Mouse (Mus musculus): ENCODE results near the gene Mtmr11.

Gene Mtmr11

GRCm38 (mm10) chr3:96207819-96208218 lies 46.0 kb downstream of the Mtmr11 start:
- DNase-seq (ENCODE audit: low read depth, low spot score) = no peak

DNA sequence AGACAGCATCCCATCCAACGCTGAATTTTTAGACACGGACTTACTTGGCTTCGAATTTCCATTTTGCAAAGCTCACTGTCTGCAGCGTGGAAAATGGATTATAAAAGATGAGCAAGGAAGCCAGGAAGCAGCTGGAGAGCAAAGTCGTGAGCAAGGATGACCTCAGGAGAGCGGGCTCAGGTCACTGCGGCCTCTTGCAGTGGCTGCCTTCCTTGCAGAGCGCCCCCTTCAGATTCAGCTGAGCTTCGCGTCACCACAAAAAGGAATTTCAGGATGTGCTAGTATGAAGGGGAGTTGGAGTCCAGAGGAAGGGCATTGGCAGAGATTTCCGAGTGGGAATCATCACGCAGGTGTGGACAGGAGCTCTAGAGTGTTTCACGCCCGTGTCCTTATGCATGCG lies 47.4 kb downstream of the Mtmr11 start:
- DNase-seq (ENCODE audit: low read depth, low spot score) = peak; percentile 50

- peak; percentile 55 for DNase-seq (ENCODE audit: low read depth, low spot score)
These were observed 57.4 kb downstream of the Mtmr11 start for GRCm38 (mm10) chr3:96219191-96219641.

GRCm38 (mm10) chr3:96219661-96220130 lies 57.9 kb downstream of the Mtmr11 start, which contains the start of the genes Bola1 and Hist2h2ab:
Gene Bola1 (minus strand): TSS chr3:96219709.
Gene Hist2h2ab (plus strand): TSS chr3:96219865.
- DNase-seq (ENCODE audit: low read depth, low spot score) = peak; percentile 98

DNA sequence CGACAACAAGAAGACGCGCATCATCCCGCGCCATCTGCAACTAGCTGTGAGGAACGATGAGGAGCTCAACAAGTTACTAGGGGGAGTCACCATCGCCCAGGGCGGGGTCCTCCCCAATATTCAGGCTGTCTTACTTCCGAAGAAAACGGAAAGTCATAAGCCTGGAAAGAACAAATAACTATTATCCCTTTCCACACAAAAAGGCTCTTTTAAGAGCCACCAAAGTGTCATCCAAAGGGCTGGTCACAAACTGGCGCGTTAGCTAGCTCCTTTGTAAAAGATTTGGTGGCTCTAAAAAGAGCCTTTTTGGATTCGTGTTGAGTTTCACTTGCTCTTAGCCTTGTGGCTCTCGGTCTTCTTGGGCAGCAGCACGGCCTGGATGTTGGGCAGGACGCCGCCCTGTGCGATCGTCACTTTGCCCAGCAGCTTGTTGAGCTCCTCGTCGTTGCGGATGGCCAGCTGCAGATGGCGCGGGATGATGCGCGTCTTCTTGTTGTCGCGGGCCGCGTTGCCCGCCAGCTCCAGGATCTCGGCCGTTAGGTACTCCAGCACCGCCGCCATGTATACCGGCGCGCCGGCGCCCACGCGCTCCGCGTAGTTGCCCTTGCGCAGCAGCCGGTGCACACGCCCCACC lies 58.4 kb downstream of the Mtmr11 start:
- DNase-seq (ENCODE audit: low read depth, low spot score) = peak; percentile 47

DNA sequence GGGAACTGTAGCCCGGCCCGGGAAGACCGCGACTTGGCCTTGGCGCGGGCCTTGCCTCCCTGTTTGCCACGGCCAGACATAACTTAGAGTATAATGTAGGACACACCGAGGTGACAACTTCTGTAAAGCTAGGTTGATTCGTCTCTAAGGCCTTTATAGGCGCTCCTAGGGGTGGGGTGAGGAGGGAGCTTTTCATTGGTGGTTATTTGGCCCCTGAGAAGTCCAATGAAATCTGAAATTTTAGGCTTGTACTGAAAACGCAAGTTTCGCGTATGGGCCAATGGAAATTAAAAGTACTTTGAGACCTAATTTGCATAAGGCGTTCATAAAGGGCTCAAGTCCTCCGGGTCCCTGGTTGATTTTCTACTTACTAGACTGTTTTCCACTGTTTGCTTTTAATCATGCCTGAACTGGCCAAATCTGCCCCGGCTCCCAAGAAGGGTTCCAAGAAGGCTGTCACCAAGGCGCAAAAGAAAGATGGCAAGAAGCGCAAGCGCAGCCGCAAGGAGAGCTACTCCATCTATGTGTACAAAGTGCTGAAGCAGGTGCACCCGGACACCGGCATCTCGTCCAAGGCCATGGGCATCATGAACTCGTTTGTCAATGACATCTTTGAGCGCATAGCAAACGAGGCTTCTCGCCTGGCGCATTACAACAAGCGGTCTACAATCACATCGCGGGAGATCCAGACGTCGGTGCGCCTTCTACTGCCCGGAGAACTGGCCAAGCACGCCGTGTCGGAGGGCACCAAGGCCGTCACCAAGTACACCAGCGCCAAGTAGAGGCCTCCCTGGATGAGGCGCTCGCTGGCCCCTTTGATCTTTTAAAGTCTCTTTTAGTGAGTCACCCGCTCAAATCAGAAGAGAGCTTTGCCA lies 59.2 kb downstream of the Mtmr11 start, which contains the start of the genes Hist2h2ac and Hist2h2be:
TSS of gene Hist2h2ac (minus strand) at position 116 of the 875 bp plus-strand sequence.
TSS of gene Hist2h2be (plus strand) at position 355 of the 875 bp plus-strand sequence.
- peak; percentile 99 for DNase-seq (ENCODE audit: low read depth, low spot score)

Data from brain, adult 2 months (tissue).